Mouse (Mus musculus): ENCODE results near the gene Rab17.

Gene Rab17

DNA sequence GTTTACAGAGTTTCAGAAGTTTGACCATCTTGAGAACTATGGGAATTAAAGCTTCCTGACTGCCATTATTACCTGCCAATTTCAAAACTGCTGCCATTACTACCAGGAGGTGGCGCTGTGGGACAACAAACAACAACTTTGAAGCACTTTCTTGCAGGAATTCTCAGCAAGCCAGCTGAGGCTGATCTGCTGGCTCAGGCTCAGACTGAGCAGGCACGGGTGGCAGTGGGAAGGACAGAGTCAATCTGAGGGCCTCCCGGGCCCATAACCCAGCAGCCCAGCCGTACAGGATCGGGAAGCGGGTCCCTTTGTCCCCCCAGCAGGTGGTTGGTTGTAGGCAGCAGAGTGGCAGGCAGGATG is 40.9 kb downstream of the Rab17 start:
- peak; percentile 87 to 89 for DNase-seq (ENCODE audit: low spot score in 2 of 2)

DNA sequence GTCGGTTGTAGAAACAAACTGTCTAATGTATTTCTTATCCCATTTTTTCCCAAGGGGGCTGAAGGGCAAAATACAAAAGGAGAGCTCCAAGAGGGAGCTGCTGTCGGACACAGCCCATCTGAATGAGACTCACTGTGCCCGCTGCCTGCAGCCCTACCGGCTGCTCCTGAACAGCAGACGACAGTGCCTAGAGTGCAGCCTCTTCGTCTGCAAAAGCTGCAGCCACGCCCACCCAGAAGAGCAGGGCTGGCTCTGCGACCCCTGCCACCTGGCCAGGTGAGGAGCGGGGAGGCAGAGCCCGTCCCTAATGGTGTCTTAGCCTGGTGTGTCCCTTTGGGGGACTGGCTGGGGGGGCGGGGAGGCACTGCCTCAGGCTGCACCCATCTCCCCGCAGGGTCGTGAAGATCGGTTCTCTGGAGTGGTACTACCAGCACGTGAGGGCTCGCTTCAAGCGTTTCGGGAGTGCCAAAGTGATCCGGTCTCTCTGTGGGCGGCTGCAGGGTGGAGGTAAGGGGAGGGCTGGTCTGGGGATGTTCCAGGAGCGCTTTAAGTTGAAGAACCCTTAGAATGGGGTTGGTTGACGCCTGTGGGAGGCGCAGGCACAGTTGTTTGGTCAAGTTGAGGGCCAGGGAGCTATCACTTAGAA is 41.4 kb downstream of the Rab17 start:
- DNase-seq (ENCODE audit: low spot score in 2 of 2): no peak

DNA sequence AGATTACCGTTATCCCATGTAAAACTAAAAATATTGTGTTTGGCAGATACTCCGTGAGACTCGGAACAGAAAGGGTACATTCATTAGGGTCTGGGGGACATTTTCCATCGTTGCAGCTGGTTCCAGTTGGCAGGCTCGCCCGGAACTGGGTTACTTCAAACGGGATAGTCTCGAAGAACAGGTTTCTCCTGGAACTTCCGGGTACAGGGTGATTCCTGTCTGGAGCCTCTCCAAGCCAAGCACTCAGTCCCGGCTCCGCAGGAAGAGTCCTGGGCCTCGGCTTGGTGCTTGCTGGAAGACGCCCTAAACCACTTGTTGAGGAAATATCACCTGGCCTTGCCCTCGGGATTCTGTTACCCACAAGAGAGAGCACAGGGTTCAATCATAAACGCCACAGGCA is 42.2 kb downstream of the Rab17 start:
- no peak for DNase-seq (ENCODE audit: low spot score in 2 of 2)

DNA sequence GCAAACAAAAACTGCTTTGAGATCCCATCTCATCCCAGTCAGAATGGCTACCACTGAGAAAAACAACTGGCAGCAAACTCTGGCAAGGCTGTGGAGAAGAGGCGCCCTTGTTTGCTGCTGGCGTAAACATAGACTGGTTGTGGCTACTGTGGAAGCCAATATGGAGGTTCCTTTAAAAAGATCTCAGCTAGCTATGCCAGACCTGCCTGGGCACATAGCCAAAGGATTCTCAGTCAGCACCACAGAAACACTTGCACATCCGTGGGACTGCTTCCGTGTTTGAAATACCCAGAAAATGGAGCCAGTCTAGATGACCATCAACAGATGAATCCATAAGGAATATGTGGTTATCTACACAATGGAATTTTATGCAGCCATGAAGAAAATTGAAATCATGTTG is 43.4 kb downstream of the Rab17 start:
- DNase-seq (ENCODE audit: low spot score in 2 of 2): no peak

DNA sequence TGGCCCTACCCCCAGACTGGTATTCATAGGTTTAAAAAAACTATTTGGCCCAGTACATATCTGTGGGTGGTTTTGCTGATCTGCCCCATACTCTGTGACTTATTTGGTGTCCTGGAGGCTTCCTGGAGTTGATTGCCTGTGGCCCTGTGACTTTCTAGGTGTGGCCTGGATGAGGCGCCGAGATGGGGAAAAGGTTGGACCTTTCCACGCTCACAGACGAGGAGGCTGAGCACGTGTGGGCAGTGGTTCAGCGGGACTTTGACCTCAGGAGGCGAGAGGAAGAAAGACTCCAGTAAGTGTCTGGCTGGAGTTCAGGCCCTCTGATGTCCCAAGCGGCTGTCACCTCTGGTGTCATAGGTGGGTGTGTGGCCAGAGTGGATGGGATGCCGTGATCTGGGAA is 47.8 kb downstream of the Rab17 start:
- no peak for DNase-seq (ENCODE audit: low spot score in 2 of 2)

DNA sequence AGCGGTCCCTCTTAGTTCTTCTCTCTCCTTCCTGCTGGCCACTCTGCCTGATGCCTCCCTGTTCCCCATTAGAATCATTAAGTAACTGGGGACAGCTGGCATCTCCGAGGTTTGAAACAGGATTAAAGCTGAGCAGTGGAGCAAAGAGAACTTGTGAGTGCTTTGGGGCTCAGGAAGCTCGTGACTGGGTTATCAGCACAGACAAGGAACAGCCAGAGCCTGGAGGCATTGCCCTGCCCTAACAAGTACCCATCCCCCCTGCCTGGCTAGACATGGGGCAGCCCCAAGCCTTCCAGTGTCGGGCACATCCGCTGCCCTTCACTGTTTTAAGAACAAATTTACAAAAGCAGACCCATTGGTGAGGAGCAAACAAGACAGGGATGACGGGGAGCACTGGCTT is 52.0 kb downstream of the Rab17 start:
- no peak for DNase-seq (ENCODE audit: low spot score in 2 of 2)

DNA sequence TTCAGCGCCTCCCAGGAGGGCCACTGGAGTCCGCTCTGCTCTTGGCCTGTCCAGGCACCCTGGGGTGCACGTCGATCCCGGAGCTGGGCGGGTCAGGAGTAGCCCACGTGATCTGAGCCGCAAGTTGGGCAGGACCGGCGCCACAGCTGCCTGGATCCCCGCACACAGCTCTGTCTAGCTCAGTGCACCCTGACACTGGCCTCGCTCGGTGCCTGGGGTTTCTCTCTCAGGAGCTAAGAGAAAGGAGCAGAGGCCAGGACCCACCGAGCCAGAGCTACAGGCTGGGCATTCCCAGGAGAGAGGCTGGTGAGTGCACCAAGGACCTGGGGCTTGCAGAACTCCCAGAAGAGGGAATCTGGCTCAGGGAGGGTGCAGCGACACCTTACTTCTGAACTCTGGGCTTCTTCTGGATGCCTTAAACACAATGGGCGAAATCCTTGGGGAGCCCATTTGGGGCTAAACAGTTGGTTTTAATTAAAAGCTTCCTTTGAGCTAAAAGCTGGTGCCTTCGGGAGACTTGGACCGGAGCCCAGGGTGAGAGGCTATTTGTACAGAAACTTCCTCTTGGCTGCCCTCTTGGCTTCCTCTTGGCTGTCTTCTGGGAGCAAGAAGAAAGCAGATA is 54.4 kb downstream of the Rab17 start, which contains the start of gene Mlph:
TSS of gene Mlph (plus strand) at position 138 of the 622 bp plus-strand sequence.
- DNase-seq (ENCODE audit: low spot score in 2 of 2): peak in 1 of 2 experiments; percentile 16

DNA sequence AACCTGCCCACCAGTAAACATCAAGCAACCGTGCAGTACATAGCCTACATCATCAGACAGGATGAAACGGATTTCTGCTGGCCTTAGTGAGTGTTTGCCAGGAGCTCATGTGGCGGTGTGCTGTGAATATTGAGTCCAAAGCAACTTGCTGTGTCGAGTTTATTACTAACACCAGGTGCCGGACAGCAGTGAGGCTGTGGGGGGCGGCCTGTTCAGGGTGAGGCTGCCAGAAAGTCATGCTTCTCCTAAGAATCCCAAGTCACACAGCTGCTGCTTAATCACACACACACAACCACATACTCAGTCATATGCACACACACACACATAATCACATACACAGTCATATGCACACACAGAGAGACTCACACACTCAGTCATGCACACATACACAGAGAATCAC is 56.2 kb downstream of the Rab17 start:
- DNase-seq (ENCODE audit: low spot score in 2 of 2): peak in 1 of 2 experiments; percentile 17

DNA sequence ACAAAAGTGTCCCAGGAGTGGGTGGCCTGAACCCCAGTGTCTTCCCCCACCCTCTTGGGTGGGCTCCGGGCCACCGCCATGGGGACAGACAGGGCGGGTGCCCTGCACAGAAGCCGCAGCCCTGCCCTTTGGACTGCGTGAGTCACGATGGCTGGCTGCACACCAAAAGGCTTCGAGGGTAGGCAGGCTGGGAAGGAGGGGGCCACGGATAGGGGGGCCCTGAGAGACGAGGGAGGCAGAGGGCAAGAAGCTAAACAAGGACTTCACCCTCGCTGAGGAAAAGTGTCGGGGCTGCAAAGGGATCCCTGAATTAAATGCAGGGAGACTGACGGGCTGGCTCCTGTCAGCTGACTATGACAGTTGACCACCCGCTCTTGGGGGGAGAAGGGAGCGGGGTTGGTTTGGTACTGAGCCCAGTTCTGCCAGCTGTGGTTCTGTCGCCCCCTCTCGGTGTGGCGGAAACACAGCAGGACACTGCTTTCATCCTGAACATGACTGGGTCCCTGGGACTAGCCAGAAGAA is 59.8 kb downstream of the Rab17 start:
- peak in 1 of 2 experiments; percentile 19 for DNase-seq (ENCODE audit: low spot score in 2 of 2)

DNA sequence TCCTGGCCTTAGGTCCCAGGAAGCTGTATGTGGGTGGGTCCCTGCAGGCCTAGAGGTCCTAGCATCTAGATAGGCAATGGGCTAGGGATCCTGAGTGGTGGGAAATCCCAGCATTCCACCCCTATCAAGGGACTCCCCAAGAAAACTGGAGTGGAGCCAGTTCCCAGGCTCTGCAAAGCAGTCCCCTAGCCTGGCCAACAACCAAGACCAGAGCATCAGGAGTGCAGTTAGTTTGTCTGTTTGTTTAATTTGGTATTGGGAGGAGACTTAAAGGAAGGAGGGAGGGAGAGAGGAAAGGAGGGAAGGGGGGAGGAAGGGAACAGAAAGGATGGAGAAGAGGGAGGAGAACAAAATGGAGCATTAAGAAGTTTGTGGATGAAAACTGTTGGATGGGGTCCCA is 60.3 kb downstream of the Rab17 start:
- peak in 1 of 2 experiments; percentile 10 for DNase-seq (ENCODE audit: low spot score in 2 of 2)

All from cerebellum, postnatal 4 days (tissue).